Mouse (Mus musculus): ENCODE data around the gene Hnf1a. TPM values are rescaled to one million over a fixed set of nuclear protein-coding genes. Genes with fewer than 3 reads are reported as not detected.
A peak's percentile ranks its signal among the peaks of the same experiment; 100 is the strongest.

Gene Hnf1a
- total RNA-seq, 2 experiments from 2014 or later, result not detected

DNA sequence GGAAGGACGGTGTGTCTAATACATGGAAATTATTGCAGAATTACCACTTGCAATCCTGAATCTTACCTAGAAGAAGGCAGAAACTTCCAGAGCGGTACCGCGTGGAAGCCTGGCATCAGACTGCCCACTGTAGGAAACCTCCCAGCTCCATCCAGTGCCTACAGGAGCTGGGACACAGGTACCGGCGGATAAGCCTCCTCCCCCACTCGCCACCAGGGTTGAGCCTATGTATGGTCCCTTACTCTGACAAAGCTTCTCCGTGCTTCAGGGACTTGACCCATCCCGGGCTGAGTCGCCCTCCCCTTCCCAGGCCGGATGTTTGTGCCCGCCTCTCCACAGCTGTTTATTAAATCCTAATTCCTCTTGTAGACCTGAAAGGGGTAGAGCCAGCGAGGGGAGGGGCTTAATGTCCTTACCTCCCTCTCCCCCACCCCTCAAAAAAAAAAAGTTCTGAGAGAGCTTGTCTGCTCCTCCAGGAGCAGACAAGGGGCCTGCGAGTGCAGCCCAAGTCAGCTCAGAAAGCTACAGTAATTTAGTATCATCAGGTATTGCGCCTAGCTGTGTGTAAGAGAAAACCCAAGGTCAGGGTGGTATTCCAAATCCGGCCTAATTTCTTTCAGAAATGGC lies 9.3 kb upstream of the Hnf1a start:
- ATAC-seq (replicated peaks; ENCODE audit: low FRiP score, poor library complexity, severe bottlenecking), result peak; percentile 48

DNA sequence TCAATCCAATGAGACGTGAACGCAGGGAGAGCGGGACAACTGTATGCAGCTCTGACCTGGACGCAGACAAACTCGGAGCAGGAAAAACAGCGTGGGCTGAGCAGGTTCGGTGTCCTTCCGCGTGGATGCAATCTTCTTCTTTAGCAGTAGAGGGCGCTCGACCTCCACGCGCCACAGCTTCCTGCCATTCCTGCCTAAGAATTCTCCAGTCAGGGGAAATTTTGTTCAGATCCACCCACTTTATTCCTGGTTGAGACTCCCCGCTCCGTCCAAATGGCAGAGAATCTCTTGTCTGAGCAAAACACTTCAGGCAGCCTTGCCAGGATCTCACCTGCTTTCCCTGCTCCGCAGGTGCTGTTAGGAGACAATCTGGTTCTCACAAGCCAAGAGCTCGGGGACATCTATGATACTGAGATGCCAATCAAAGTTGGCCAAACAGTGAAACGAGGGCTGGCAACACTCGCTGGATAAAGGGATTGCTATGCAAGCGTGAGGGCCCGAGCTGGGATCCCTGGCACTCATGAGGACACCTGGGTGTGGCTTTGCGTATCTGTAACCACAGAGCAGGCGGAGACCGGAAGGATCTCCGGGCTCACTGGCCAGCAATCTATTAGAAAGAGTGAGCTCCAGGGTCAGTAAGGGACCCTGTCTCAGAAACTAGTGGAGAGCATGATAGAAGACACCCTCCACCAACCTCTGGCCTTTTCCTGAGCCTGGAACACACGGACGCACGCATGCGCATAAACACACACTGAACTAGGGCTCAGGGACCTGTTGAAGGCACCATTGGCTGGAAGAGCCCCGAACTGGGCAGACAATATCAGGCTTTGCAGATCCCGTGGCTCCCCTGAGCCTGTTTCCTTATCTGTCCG lies 8.6 kb upstream of the Hnf1a start:
- peak; percentile 96 for ATAC-seq (replicated peaks; ENCODE audit: low FRiP score, poor library complexity, severe bottlenecking)

DNA sequence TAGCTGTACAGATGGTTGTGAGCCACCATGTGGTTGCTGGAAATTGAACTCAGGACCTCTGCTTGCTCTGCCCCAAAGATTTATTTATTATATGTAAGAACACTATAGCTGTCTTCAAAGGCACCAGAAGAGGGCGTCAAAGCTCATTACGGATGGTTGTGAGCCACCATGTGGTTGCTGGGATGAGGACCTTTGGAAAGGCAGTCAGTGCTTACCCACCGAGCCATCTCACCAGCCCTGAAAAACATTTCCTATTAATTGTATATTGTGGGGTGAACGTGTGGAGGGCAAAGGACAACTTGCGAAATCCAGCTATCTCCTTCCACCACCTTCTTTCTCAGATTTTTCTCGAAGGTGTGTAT lies 8.0 kb upstream of the Hnf1a start:
- no peak for ATAC-seq (replicated peaks; ENCODE audit: low FRiP score, poor library complexity, severe bottlenecking)

DNA sequence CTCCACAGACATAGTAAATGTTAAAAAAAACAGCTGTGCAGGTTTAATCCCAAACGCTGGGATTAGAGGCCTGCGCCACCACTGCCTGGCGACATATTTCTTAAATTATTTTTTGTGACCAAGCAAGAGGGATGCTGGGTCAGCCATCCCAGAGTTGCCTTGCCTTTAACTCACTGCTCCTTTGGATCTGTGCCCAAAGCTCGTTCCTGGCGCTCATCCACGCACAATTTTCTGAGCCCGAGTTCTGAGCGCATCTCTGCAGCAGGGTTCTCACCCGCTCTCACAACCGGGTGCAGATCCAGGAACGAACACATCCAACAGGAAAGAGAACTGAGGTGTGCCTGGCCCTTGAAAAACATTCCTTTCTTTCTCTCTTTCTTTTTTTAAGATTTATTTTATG lies 7.6 kb upstream of the Hnf1a start:
- no peak for ATAC-seq (replicated peaks; ENCODE audit: low FRiP score, poor library complexity, severe bottlenecking)

DNA sequence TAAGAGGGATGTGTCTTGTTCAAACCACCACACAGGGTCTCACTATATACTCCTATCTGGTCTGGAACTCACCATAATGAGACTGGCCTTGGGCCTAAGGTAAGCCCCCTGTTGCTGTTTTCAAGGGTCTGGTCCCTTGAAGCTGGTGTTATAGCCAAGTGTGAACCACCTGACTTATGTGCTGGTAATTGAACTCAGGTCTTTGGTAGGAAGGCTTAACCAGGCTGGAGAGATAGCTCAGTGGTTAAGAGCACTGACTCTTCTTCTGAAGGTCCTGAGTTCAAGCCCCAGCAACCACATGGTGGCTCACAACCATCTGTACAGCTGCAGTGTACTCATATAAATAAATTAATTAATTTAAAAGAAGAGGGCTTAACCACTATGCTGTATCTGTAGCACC lies 6.0 kb upstream of the Hnf1a start:
- ATAC-seq (replicated peaks; ENCODE audit: low FRiP score, poor library complexity, severe bottlenecking), result no peak

DNA sequence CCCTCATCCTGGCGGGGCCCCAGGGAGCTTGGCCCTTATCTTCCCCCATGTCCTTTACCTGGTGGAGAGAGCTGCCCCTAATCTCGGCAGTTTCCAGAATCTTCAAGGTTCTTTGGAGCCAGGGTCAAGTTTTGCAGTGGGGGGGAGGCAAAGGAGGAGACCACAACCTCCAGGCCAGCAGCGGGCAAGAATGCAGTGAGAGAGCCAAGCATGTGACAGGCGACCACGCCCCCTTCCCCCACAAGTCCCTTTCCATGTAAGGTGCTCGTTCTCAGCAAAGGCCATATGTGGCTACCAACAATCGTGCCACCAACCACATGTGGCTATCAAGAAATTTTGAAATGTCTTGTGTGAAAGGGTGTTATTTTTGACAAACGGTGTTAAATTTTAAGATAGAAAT lies 2.2 kb upstream of the Hnf1a start:
- no peak for ATAC-seq (replicated peaks; ENCODE audit: low FRiP score, poor library complexity, severe bottlenecking)

DNA sequence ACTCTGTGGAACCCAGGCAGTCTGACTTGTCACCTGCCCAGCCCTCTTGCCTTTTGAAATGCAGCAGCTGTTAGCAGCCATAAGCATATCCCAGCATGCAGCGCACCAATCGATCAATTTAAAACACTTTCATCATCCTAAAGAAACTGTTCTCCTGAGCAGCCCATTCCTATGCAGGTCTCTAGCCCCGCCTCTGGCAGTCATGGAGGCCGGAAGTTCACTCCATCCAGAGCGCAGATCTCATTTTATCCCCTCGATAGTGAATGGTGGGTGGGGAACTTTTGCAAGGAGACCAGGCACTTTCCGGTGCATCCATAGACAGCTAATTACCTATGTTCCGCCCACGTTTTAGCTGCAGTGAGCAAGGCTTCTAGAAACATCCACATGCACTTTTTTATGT lies 1.3 kb upstream of the Hnf1a start:
- ATAC-seq (replicated peaks; ENCODE audit: low FRiP score, poor library complexity, severe bottlenecking), result no peak

DNA sequence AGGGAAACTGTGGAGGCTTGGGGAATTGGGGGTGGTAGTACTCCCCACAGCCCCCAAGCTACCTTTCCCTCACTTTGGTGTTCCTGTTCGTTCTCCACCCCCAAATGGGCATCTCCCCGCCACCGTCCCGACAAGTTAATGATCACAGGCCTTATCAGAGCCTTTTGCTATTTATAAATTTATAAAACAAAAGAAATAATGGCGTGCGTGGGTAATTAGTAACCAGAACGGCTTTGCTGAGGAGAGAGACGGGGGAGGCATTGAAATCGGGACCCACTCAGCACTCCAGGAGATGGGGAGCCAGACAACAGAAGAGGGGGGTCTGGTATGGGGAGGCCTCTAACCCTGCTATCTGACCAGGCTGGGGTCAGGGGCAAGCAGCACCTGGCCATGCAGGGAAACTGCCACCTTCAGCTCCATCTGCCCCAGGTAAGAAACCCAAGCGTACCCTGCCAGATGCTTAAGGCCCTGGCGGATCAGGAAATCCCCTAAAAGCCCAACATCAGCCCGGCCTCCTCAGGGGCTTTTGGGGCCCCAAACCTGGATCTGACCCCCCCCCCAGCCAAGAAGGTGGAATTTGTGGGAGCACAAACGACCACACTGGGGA lies 1.2 kb downstream of the Hnf1a start:
- ATAC-seq (replicated peaks; ENCODE audit: low FRiP score, poor library complexity, severe bottlenecking), result no peak

DNA sequence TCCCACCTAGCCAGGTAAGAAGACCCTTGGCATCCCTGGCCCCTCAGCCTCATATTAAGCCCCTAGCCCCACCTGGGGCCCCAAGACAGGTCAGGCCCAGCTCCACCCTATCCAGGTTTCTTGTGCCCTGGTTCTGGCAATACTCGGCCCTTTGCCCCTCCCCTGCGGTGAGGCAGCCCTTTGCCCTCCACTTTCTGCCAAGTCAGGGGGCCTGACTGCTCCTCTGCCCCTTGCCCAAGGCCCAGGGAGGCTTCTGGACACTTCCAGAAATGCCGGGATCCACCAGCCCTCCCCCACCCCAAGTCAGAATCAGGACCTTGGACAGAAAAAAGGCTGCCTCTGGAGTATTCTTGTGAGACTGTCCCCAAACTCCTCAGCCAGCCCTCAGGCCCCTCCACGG lies 1.8 kb downstream of the Hnf1a start:
- no peak for ATAC-seq (replicated peaks; ENCODE audit: low FRiP score, poor library complexity, severe bottlenecking)

DNA sequence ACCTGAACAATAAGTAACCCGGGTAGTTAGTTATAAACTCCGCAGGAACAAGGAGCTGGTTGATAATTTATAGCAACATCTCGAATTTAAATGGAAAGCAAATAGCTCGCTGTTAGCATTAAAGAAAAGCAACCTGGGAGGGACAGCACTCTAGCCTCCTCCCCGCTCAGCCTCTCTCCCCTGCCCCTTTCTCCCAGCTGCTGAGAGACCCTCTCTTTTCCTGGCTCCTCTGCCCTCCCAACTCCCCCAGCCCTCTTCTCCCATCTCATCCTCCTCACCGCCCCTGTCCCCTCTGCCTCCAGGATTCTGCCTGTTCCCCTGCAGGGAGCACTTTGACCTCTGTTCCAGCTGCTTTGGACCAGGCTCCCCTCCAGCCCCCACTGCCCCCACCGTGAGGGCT lies 2.2 kb downstream of the Hnf1a start:
- no peak for ATAC-seq (replicated peaks; ENCODE audit: low FRiP score, poor library complexity, severe bottlenecking)

DNA sequence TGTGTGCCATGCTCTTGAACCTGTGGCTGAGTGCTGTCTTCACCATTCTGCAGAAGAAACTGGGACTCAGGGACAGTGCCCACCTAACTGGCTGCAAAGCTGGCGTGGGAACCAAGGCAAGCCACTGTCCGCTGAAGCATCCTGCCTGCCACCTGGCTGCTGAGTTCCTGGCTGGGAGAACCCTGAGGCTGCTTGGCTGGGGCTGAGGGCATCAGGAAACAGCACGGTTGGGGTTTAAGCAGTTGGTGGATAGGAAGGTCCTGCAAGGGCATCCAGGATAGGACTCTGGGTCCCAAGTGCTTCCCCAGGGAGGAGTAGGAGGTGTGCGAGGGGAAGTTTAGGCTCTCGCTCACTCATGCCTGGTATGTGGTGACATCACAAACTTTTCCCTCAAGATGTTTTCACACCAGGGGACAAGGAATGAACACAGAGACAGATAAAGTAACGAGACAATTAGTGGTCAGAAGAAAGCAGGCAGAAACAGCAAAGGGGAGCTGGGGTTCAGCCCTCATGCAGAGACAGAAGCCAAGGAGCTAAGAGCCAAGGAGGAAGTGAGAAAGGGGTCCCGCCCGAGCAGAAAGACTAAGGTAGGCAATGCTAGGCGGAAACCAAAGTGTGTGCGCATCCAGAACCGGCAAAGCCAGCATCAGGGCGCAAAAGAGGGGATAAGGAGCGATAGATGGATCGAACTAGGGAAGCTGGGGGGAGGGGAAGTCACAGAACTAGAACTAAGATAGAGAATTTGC lies 3.2 kb downstream of the Hnf1a start:
- ATAC-seq (replicated peaks; ENCODE audit: low FRiP score, poor library complexity, severe bottlenecking), result no peak

DNA sequence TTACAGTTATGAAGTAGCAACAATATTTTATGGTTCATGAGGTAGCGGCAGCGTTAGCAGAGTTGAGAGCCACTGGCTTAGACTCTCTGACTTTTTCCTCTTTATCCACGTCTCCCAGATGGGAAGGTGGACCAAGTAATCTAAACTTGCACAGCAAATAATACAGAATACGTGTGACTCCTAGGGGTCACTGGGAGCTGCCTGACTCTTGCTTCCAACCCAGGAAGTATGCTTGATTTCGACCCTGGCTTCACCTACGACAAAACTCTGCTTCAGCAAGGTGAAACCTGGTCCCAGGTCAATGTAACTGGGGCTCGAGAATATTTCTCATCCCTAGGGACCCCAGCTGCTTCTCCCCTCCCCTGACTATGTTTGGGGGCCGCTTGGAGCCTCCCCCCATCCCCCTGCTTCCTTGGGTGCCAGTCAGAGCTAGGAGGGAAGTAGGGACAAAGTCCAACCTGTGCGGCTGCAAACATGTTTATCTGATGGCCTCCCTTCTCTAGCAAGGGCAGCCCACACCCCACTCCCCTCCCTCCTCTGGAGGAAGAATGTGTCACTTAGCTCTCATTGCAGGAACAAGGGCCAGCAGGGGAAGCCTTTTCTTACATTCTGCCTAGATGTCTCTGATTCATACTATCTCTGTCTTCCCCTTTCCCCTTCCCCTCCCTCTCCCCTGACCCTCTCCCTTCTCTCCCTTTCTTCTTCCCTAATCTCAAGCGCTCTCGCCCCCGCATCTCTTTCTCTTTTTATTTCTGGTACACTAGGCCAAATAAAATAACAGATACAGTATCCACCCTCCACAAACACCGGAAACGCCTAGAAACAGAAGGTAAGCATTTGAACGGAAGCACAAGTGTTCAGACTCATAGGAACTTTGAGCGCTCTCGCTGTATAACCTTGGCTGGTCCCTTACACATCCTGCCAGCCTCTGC lies 5.7 kb downstream of the Hnf1a start:
- no peak for ATAC-seq (replicated peaks; ENCODE audit: low FRiP score, poor library complexity, severe bottlenecking)

DNA sequence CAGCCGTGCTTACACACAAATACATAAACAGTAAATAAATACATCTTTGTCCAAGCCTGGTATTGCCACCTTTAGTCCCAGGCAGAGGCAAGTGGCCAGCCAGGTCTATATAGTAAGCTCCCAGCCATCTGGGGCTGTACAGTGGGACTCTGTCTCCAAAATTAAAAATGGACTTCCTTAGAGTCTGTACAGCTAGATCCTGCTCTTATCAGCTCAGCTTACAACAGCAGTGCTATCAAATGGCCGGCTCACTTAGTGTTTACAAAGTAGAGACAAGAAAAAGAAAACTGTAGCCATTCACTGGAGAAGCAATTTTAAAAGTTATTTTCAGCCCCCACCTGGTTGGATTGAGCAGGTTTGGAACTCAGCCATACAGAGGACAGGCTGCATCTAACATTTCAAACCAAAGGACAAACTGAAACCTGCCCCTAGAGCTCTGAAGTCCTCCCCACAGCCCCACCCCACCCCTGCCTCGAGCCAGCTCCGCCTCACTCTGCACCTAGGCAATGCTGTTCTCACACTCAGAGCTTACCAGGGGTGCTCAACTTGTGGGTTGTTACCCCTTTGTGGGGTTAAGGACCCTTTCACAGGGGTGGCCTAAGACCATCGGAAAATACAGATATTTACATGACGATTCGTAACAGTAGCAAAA lies 6.5 kb downstream of the Hnf1a start:
- ATAC-seq (replicated peaks; ENCODE audit: low FRiP score, poor library complexity, severe bottlenecking), result no peak; the same call in 1 of the 2 replicates

DNA sequence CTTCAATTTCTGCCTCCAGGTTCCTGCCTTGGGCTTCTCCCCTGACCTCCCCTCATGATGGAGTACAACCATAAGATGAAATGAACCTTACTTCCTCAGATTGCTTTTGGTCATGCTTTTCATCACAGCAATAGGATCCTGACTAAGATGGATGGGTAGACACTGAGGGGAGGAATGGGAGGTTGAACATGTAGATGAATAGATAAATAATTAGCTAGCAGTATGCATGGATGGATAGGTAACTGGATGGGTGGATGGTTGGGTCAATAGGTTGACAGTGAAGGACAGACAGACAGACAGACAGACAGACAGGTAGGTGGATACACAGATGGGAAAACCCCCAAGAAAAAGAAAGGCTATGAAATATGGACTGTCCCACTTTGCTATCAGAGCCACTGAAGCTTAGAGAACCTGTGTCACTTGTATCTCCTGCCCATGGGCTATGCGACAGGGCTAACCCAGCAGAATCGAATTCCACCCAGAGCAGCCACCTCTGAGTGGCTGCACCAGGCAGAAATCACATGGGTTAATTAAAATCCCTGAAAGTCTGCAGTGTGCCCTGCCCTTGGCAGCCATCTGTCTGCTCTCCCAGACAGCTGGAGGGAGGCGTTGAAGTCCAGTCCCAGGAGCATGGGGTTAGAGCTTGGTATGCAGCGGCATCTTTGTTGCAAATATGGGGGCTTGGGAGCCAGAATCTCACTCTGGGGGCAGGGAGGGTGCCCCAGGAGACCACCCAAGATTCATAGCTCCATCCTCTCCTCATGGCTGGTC lies 9.1 kb downstream of the Hnf1a start:
- no peak for ATAC-seq (replicated peaks; ENCODE audit: low FRiP score, poor library complexity, severe bottlenecking)

DNA sequence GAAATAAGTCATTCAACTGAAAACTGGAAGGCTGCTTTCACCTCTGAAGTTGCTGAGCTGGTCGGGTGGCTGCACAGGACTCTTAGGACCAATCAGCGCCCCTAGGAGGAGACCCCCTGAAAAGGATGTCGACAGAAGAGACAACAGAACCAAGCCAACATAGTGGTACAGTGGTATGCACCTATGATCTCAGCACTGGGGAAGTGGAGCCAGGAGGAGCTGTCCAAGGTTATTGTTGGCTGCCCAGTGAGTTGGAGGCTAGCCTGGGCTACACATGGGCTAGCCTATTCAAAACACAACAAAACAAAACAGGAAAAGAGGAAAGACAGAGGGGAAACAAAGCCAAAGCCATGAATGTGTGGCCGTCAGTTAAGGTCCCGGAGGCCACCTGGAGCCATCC lies 12.8 kb downstream of the Hnf1a start:
- no peak for ATAC-seq (replicated peaks; ENCODE audit: low FRiP score, poor library complexity, severe bottlenecking)

DNA sequence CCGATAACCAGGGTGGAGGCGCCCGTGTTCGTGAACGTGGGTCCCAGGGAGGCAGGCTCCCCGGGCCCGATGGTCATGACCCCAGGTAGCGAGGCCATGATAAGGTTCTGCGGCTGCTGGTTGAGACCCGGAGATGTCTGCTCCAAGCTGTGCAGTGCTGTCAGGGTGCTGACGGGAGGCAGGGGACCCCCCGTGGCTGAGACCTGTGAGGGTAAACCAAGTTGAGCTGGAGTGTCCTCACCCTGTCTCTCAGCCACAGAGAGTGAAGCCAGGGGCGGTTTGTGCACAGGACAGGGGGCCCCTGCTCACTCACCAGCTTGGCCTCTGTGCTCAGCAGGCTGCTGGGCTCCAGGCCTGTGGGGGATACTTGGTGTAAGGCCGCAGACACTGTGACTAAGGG lies 17.6 kb downstream of the Hnf1a start:
- ATAC-seq (replicated peaks; ENCODE audit: low FRiP score, poor library complexity, severe bottlenecking), result no peak

DNA sequence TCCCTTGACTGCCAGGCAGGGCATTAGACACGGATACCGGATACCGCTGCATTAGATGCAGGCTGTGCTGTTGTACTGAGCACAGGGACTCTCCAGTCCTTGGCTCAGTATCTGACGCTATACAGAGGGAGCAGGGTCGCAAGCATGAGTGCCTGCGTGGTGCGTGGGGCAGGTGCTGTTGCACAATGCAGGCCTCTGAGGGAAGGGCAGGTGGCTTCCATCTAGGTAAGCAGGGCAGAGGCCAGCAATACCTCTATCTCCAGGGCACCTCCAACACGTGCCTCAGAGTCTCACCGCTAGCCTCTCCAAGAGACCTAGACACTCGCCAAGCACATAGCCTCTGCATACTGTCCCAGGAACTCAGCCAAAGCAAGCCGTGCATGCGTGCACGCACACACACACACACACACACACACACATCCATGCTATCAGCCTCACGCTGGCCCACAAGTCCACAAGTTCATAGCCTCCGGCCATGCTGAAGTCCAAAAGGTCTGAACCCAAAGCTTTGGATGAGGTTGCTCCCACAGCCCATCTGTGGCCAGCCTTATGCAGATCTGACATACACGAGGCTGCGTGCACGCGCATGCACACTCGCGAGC lies 19.5 kb downstream of the Hnf1a start:
- ATAC-seq (replicated peaks; ENCODE audit: low FRiP score, poor library complexity, severe bottlenecking), result no peak

DNA sequence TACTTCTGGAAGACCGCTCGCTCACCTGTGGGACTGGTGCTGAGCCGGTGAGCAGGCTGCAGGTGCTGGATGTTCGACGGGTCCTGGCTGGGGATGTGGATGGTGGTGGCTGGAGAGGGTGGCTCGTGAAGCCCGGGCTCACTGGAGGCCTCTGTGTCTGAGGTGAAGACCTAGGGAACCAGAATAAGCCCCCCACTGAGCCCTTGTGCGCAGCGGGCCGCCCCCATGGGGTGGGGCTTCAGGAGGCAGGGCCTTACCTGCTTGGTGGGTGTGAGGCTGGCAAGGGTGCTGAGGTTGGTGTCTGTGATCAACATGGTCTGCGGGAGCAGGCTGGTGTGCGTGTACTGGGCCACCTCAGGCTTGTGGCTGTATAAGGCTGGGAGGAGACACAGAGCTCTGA lies 20.2 kb downstream of the Hnf1a start:
- no peak for ATAC-seq (replicated peaks; ENCODE audit: low FRiP score, poor library complexity, severe bottlenecking)
